Mouse (Mus musculus): ENCODE measurements at regions not wholly inside any gene's neighbourhood (a gene's known extent, or its start where the extent isn't known, plus 50 kb on each side); places are given as distances from the start of the nearest gene placed in this dataset.

GRCm38 (mm10) chr9:42196552-42196951 lies 67.5 kb downstream of the Sc5d start:
- Histone ChIP-seq H3K9ac (ENCODE audit: low read depth, low read length) (no peak overlapping the region), H3K4me1 (ENCODE audit: control insufficient read depth, insufficient read depth, low read depth, low read length) (peaks cover 2% of the 10 kb centered on the region; the same call in 1 of the 2 replicates), H3K9me3 (ENCODE audit: control insufficient read depth, low read length) (no peaks in the 10 kb centered on the region), H3K4me3 (ENCODE audit: low read length) (no peak overlapping the region), H3K36me3 (ENCODE audit: control insufficient read depth, insufficient read depth, low read length) (no peaks in the 10 kb centered on the region), H3K27ac (ENCODE audit: low read depth, low read length) (no peak overlapping the region), H3K4me2 (ENCODE audit: low read length) (no peak overlapping the region), H3K27me3 (replicated peaks; ENCODE audit: control insufficient read depth, insufficient read depth, low read length) (no peaks in the 10 kb centered on the region)
- no peak for ATAC-seq
- 58% methylated on average over 4 of the region's 4 CpGs for WGBS

DNA sequence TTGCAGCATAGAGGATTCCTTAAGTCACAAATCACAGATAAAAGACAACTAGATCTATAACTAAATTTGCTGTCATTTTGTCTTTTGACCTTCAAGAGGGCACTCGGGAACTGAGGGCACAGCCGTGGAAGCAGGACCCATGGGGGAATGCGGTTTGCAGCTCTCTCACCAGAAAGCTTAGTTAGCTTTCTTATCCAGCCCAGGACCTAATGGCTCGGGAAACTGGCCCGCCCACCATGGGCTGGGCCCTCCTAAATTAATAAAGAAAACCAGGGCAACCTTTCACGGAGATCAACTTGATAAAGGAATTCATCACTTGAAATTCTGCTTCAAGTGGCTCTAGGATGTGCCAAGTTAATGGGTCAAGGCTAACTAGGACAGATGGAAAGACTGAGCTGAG lies 67.9 kb downstream of the Sc5d start:
- H3K4me2 ChIP-seq (ENCODE audit: low read length): no peak overlapping the region
- H3K9ac ChIP-seq (ENCODE audit: low read depth, low read length): no peak overlapping the region
- H3K27ac ChIP-seq (ENCODE audit: low read depth, low read length): no peak overlapping the region
- ATAC-seq: no peak
- peaks cover 2% of the 10 kb centered on the region; the same call in 1 of the 2 replicates for H3K4me1 ChIP-seq (ENCODE audit: control insufficient read depth, insufficient read depth, low read depth, low read length)
- 84% methylated on average over 6 of the region's 6 CpGs for WGBS
- H3K9me3 ChIP-seq (ENCODE audit: control insufficient read depth, low read length): no peaks in the 10 kb centered on the region
- H3K36me3 ChIP-seq (ENCODE audit: control insufficient read depth, insufficient read depth, low read length): no peaks in the 10 kb centered on the region
- H3K4me3 ChIP-seq (ENCODE audit: low read length): no peak overlapping the region
- H3K27me3 ChIP-seq (replicated peaks; ENCODE audit: control insufficient read depth, insufficient read depth, low read length): no peaks in the 10 kb centered on the region

DNA sequence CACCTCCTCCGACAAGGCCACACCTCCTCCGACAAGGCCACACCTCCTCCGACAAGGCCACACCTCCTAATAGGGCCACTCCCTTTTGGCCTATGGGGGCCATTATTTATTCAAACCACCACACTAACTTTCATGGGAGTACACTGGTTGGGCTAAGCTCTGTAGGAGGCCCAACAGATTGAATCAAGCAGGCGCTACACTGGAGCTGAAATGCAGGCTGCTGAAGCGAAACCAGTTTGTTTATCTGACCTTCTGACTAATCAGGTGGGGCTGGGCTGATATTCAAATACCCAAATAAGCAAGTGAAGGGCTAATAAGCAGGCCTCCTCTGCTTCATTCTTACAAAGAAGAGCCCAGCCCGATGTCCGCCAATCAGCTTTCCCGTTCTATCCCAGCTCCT lies 68.4 kb downstream of the Sc5d start:
- H3K4me2 ChIP-seq (ENCODE audit: low read length): no peak overlapping the region
- no peak overlapping the region for H3K4me3 ChIP-seq (ENCODE audit: low read length)
- ATAC-seq: no peak
- H3K4me1 ChIP-seq (ENCODE audit: control insufficient read depth, insufficient read depth, low read depth, low read length): peaks cover 2% of the 10 kb centered on the region; the same call in 1 of the 2 replicates
- no peak overlapping the region for H3K27ac ChIP-seq (ENCODE audit: low read depth, low read length)
- no peaks in the 10 kb centered on the region for H3K9me3 ChIP-seq (ENCODE audit: control insufficient read depth, low read length)
- H3K27me3 ChIP-seq (replicated peaks; ENCODE audit: control insufficient read depth, insufficient read depth, low read length): no peaks in the 10 kb centered on the region
- 81% methylated on average over 8 of the region's 8 CpGs for WGBS
- H3K36me3 ChIP-seq (ENCODE audit: control insufficient read depth, insufficient read depth, low read length): no peaks in the 10 kb centered on the region
- H3K9ac ChIP-seq (ENCODE audit: low read depth, low read length): no peak overlapping the region

DNA sequence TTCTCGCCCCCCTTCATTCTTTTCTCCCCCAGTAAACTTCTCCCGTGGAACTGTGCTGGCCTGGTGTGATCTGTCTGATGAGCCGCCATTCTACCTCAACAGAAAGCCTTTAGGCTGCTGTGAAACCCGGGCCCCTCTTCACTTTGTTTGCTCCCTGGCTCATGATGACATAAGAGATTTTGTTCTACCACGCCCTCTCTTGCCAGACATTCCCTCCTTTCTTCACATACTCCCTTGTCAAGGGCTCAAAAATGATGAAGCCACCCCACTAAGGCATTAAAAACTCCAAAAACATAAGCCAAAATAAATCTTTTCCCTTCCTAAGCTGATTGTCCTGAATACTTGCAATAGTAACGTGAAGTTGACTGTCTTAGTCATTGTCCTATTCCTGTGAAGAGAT lies 69.1 kb downstream of the Sc5d start:
- H3K4me3 ChIP-seq (ENCODE audit: low read length): no peak overlapping the region
- no peaks in the 10 kb centered on the region for H3K9me3 ChIP-seq (ENCODE audit: control insufficient read depth, low read length)
- ATAC-seq: no peak
- H3K4me1 ChIP-seq (ENCODE audit: control insufficient read depth, insufficient read depth, low read depth, low read length): peaks cover 2% of the 10 kb centered on the region; the same call in 1 of the 2 replicates
- no peaks in the 10 kb centered on the region for H3K36me3 ChIP-seq (ENCODE audit: control insufficient read depth, insufficient read depth, low read length)
- H3K27me3 ChIP-seq (replicated peaks; ENCODE audit: control insufficient read depth, insufficient read depth, low read length): no peaks in the 10 kb centered on the region
- H3K9ac ChIP-seq (ENCODE audit: low read depth, low read length): no peak overlapping the region
- no peak overlapping the region for H3K27ac ChIP-seq (ENCODE audit: low read depth, low read length)
- WGBS: 94% methylated on average over 6 of the region's 6 CpGs
- no peak overlapping the region for H3K4me2 ChIP-seq (ENCODE audit: low read length)

DNA sequence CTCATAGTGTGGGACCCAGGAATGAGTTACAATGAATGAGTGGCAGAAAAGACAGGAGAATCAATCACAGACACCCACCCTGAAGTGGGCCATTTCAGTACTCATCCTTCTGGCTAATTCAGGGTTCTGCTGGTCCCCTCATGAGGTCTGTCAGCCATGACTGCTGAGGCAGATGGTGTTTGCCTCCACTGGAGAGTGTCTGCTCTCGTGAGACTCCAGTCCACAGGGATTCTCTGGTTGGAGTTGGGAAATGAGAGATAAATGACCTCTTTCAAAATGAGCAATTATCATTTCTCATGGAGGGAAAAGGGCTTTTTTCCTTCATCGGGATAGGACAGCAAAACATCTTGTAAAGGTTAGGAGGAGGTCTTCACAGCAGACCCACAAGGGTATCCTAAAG lies 69.9 kb downstream of the Sc5d start:
- Histone ChIP-seq H3K36me3 (ENCODE audit: control insufficient read depth, insufficient read depth, low read length) (no peaks in the 10 kb centered on the region), H3K4me3 (ENCODE audit: low read length) (no peak overlapping the region), H3K9me3 (ENCODE audit: control insufficient read depth, low read length) (no peaks in the 10 kb centered on the region), H3K4me1 (ENCODE audit: control insufficient read depth, insufficient read depth, low read depth, low read length) (peaks cover 2% of the 10 kb centered on the region; the same call in 1 of the 2 replicates), H3K4me2 (ENCODE audit: low read length) (no peak overlapping the region), H3K9ac (ENCODE audit: low read depth, low read length) (no peak overlapping the region), H3K27ac (ENCODE audit: low read depth, low read length) (no peak overlapping the region), H3K27me3 (replicated peaks; ENCODE audit: control insufficient read depth, insufficient read depth, low read length) (no peaks in the 10 kb centered on the region)
- WGBS: 39% methylated on average over 2 of the region's 2 CpGs
- ATAC-seq: no peak

- H3K36me3 ChIP-seq (ENCODE audit: control insufficient read depth, insufficient read depth, low read length): no peaks in the 10 kb centered on the region
- peaks cover 4% of the 10 kb centered on the region for H3K4me1 ChIP-seq (ENCODE audit: control insufficient read depth, insufficient read depth, low read depth, low read length)
- no peak overlapping the region for H3K4me3 ChIP-seq (ENCODE audit: low read length)
- no peak for ATAC-seq
- no peak overlapping the region for H3K27ac ChIP-seq (ENCODE audit: low read depth, low read length)
- no peak overlapping the region for H3K4me2 ChIP-seq (ENCODE audit: low read length)
- H3K9me3 ChIP-seq (ENCODE audit: control insufficient read depth, low read length): no peaks in the 10 kb centered on the region
- no peaks in the 10 kb centered on the region for H3K27me3 ChIP-seq (replicated peaks; ENCODE audit: control insufficient read depth, insufficient read depth, low read length)
- 54% methylated on average over 12 of the region's 12 CpGs for WGBS
- H3K9ac ChIP-seq (ENCODE audit: low read depth, low read length): no peak overlapping the region
Observed at GRCm38 (mm10) chr9:42192967-42193733, 69.1 kb upstream of the Sorl1 start.

DNA sequence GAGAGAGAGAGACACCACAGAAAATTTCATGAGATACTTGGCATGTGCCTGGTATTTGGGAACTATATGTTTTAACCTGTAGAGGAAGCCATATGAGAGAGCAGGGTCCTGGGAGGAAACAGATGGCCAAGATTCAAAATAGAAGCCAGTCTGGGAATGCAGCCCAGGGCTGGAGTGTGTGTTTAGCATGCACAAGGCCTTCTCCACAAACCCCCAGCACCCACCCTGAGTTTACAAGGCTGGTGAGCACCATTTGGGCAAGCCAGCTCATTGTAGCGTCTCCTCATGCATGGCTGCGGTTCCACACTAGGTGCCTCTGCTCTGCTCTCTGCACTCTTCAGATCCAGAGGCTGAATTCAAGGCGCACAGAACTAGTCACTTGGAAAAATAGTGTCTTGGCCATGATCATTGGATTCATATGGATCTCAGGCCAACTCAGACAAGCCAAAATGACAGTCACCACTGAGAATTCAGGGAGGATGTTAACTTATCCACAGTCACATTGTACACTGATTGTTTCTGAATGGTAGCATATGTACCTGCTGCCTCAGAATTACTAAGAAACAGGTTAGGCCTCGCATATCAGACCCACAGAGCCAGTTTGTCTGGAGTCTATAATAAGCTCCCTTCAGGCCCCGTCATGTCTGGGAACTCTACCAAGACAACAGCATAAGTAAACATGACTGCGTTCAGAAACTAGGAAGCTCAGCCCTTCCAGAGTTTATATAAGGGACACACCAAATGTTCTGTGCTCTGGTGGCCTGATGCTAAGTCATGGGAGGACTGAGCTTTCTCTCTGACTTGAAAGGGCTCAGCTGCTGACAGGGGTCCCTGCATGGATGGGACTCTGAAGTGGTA lies 63.5 kb upstream of the Sorl1 start:
- H3K9me3 ChIP-seq (ENCODE audit: control insufficient read depth, low read length): no peaks in the 10 kb centered on the region
- no peaks in the 10 kb centered on the region for H3K36me3 ChIP-seq (ENCODE audit: control insufficient read depth, insufficient read depth, low read length)
- H3K4me2 ChIP-seq (ENCODE audit: low read length): no peak overlapping the region
- no peak overlapping the region for H3K4me3 ChIP-seq (ENCODE audit: low read length)
- H3K27me3 ChIP-seq (replicated peaks; ENCODE audit: control insufficient read depth, insufficient read depth, low read length): no peaks in the 10 kb centered on the region
- peak overlapping the region; percentile 52 for H3K27ac ChIP-seq (ENCODE audit: low read depth, low read length)
- 58% methylated on average over 6 of the region's 6 CpGs for WGBS
- H3K9ac ChIP-seq (ENCODE audit: low read depth, low read length): no peak overlapping the region
- H3K4me1 ChIP-seq (ENCODE audit: control insufficient read depth, insufficient read depth, low read depth, low read length): peaks cover 15% of the 10 kb centered on the region
- peak; percentile 84 for ATAC-seq

- H3K4me1 ChIP-seq (ENCODE audit: control insufficient read depth, insufficient read depth, low read depth, low read length): peaks cover 15% of the 10 kb centered on the region
- 77% methylated on average over 3 of the region's 3 CpGs for WGBS
- no peak overlapping the region for H3K27ac ChIP-seq (ENCODE audit: low read depth, low read length)
- no peaks in the 10 kb centered on the region for H3K27me3 ChIP-seq (replicated peaks; ENCODE audit: control insufficient read depth, insufficient read depth, low read length)
- no peaks in the 10 kb centered on the region for H3K36me3 ChIP-seq (ENCODE audit: control insufficient read depth, insufficient read depth, low read length)
- ATAC-seq: no peak
- H3K9me3 ChIP-seq (ENCODE audit: control insufficient read depth, low read length): no peaks in the 10 kb centered on the region
- H3K4me3 ChIP-seq (ENCODE audit: low read length): no peak overlapping the region
- H3K9ac ChIP-seq (ENCODE audit: low read depth, low read length): no peak overlapping the region
- H3K4me2 ChIP-seq (ENCODE audit: low read length): no peak overlapping the region
Observed at GRCm38 (mm10) chr9:42184104-42184635, 60.1 kb upstream of the Sorl1 start.

GRCm38 (mm10) chr9:42183448-42183847 lies 59.4 kb upstream of the Sorl1 start:
- no peaks in the 10 kb centered on the region for H3K9me3 ChIP-seq (ENCODE audit: control insufficient read depth, low read length)
- H3K36me3 ChIP-seq (ENCODE audit: control insufficient read depth, insufficient read depth, low read length): no peaks in the 10 kb centered on the region
- no peaks in the 10 kb centered on the region for H3K27me3 ChIP-seq (replicated peaks; ENCODE audit: control insufficient read depth, insufficient read depth, low read length)
- H3K9ac ChIP-seq (ENCODE audit: low read depth, low read length): no peak overlapping the region
- no peak overlapping the region for H3K4me2 ChIP-seq (ENCODE audit: low read length)
- 18% methylated on average over 5 of the region's 5 CpGs for WGBS
- ATAC-seq: peak; percentile 92
- peak overlapping the region; percentile 54 for H3K27ac ChIP-seq (ENCODE audit: low read depth, low read length)
- peaks cover 15% of the 10 kb centered on the region for H3K4me1 ChIP-seq (ENCODE audit: control insufficient read depth, insufficient read depth, low read depth, low read length)
- H3K4me3 ChIP-seq (ENCODE audit: low read length): no peak overlapping the region
